Mouse (Mus musculus) heart, adult 2 months (tissue): ENCODE results near the gene 4930519G04Rik.

Experiments used
- CTCF ChIP-seq: fragments of 200-600 bp; IDR thresholded peaks from 2 replicates; pipeline ENCODE4 v1.8.1; 2022; ENCODE audit warnings: antibody characterized with exemption, mild to moderate bottlenecking, moderate library complexity
- EP300 ChIP-seq: fragments of 200-500 bp; IDR thresholded peaks from 2 replicates; pipeline ENCODE4 v1.6.1; 2011; ENCODE audit warnings: low read depth, low read length, control low read depth; ENCODE audit not compliant: insufficient read depth
- POLR2A ChIP-seq: fragments of 200-500 bp; IDR thresholded peaks from 2 replicates; pipeline ENCODE4 v1.6.1; 2011; ENCODE audit warnings: mild to moderate bottlenecking, low read depth, low read length, control low read depth; ENCODE audit not compliant: insufficient read depth

DNA sequence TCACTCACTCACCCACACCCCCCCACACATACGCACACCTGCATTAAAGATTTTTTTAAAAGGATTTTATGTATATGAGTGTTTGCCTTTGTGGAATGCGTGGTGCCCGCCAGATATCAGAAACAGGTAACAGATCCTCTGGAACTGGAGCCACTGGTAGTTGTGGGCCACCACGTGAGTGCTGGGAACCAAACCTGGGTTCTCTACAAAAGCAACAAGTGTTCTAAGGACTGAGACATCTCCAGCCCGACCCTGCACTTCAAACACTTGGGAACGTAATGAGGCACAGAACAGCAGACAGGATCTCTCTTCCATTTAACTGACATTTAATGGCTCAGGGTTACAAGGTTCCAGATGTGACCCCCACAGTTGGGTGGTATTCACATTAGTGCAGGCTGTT is 45.6 kb upstream of the 4930519G04Rik start:
- TF ChIP-seq CTCF (no peak), POLR2A (no peak), EP300 (no peak)
